Mouse (Mus musculus): Measurements from ENCODE around the gene Rnf216. TPM values are rescaled to one million over a fixed set of nuclear protein-coding genes. Genes with fewer than 3 reads are reported as not detected.

Gene Rnf216
- polyA plus RNA-seq, 1 experiment from 2014 or later: 28.5 TPM

DNA sequence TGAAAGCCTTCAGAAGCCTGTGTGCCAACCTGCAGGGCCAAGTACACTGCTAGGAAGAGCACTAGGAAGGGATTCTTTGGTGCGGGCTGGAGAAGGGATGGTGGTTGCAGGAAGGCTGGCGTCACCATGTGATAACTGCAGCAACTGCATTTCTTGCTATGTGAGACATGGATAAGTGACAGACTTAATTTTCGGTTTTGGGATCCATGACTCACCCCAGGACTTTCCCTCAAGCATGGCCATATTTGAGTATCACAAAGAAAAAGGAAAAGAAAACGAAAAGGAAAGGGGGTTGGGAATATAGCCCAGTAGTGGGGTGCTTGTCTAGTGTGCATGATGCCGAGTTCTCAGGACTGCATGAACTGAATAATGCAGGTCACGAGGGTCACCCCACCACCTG, 60.9 kb downstream of the Rnf216 start:
- Histone ChIP-seq H3K9ac (peak overlapping the region; percentile 66), H3K4me1 (peaks cover 98% of the 10 kb centered on the region), H3K9me3 (replicated peaks) (no peaks in the 10 kb centered on the region), H3K27me3 (replicated peaks) (no peaks in the 10 kb centered on the region), H3K27ac (peak overlapping the region; percentile 96), H3K36me3 (peaks cover 57% of the 10 kb centered on the region), H3K4me3 (no peak overlapping the region), H3K4me2 (peak overlapping the region; percentile 64)
- 55% methylated on average over 6 of the region's 6 CpGs for WGBS (ENCODE audit: insufficient replicate concordance)
- no peak for ATAC-seq

DNA sequence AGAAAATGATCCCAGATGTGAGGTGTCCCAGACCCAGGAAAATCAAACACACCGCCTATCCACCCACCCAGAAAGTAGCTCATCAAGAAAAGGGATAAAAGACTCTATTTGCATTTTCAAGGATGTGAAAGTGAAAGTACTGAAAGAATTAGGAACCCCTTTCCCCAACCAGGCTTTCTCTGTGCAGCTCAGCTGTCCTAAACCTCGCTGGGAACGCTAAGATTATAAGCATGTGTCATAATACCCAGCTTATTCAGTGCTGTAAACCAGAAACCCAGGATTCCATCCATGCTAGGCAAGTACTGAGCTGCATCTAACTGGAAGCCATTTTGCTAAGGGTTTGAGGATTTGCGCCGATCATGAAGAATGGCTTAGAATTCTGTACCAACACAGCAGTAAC, 62.5 kb downstream of the Rnf216 start:
- Histone ChIP-seq H3K27me3 (replicated peaks) (no peaks in the 10 kb centered on the region), H3K4me1 (peaks cover 96% of the 10 kb centered on the region), H3K9me3 (replicated peaks) (no peaks in the 10 kb centered on the region), H3K4me2 (no peak overlapping the region), H3K4me3 (no peak overlapping the region), H3K27ac (peak overlapping the region; percentile 96), H3K36me3 (peaks cover 69% of the 10 kb centered on the region), H3K9ac (no peak overlapping the region)
- 86% methylated on average over 5 of the region's 5 CpGs for WGBS (ENCODE audit: insufficient replicate concordance)
- no peak for ATAC-seq

DNA sequence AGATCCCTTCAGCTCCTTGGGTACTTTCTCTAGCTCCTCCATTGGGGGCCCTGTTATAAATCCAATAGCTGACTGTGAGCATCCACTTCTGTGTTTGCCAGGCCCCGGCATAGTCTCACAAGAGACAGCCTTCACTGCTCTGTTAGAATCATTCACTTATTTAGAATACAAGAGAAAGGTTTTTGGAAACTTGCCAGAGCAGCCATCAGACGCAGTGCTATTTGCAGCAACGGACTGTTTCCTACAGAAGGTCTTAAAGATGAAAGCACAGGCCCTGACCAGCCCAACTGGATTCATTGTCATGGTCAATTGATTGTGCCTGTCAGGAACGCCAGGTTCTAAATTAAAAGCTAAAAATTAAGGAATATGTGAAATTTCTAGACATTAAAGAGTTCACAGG, 63.0 kb downstream of the Rnf216 start:
- Histone ChIP-seq H3K9ac (no peak overlapping the region), H3K4me2 (no peak overlapping the region), H3K4me1 (peaks cover 96% of the 10 kb centered on the region), H3K27me3 (replicated peaks) (no peaks in the 10 kb centered on the region), H3K9me3 (replicated peaks) (no peaks in the 10 kb centered on the region), H3K4me3 (no peak overlapping the region), H3K27ac (peak overlapping the region; percentile 96; the same call in 1 of the 2 replicates), H3K36me3 (peaks cover 75% of the 10 kb centered on the region)
- 80% methylated on average over 4 of the region's 4 CpGs for WGBS (ENCODE audit: insufficient replicate concordance)
- no peak for ATAC-seq

DNA sequence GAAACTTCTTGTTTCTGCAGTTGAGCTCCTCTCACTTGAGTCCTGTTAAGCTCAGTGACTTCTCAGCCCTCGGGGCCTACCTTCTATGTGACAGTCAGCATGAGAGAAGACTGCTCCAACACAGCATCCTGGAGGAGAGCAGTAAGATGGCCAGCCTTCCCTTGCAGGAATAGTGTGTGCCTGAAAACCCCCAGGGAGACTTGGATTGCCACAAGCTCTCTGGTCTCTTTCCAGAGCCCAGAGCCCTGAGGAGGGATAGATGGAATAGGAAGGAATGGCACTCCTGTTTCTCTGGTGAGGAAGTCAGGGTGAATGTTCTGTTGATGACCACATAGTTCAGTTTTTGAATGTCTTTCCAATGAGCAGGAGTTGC, 63.8 kb downstream of the Rnf216 start:
- 56% methylated on average over 1 of the region's 1 CpGs for WGBS (ENCODE audit: insufficient replicate concordance)
- no peak overlapping the region for H3K4me2 ChIP-seq
- H3K4me3 ChIP-seq: no peak overlapping the region
- no peaks in the 10 kb centered on the region for H3K27me3 ChIP-seq (replicated peaks)
- H3K36me3 ChIP-seq: peaks cover 79% of the 10 kb centered on the region
- H3K9me3 ChIP-seq (replicated peaks): no peaks in the 10 kb centered on the region
- peak overlapping the region; percentile 83 for H3K27ac ChIP-seq
- peaks cover 96% of the 10 kb centered on the region for H3K4me1 ChIP-seq
- H3K9ac ChIP-seq: peak overlapping the region; percentile 10
- ATAC-seq: no peak

DNA sequence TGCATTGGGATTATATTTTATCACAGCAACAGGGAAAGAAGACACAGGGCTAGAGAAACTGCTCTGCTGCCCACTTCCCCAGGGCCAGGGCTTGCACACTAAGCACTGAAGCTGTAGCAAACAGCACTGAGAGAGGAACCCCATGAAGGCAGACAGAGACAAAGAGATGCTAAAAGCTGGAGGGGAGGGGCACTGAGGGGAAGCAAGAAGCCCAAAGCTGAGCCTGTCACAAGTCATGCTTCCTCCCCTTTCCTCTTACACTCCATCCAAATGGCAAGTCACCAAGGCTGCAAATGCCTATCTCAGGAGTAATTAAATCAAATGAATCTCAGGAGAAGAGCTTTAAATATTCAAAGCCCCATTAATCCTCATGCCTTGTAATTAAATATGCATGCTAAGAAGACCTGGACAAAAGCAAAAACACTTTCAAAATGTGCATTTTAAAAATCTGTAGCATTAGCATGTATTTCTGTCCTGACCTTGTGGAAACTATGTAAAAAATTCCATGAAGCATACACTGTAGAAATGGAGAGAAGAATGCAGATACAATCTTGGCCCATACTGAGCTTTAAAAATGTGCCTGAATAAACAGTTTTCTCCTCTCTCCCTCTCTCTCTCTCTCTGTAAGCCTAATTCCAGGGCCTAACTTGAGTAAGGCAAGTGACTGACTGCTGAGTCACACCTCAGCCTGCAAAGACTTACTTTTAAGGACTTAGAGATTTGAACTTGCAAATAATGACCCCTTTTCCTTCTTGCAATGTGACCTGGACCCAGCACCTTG, 64.4 kb downstream of the Rnf216 start:
- no peaks in the 10 kb centered on the region for H3K9me3 ChIP-seq (replicated peaks)
- peak overlapping the region; percentile 41 for H3K9ac ChIP-seq
- peaks cover 92% of the 10 kb centered on the region for H3K4me1 ChIP-seq
- peak overlapping the region; percentile 83 for H3K27ac ChIP-seq
- no peak overlapping the region for H3K4me2 ChIP-seq
- no peaks in the 10 kb centered on the region for H3K27me3 ChIP-seq (replicated peaks)
- ATAC-seq: no peak
- H3K4me3 ChIP-seq: no peak overlapping the region
- H3K36me3 ChIP-seq: peaks cover 79% of the 10 kb centered on the region

DNA sequence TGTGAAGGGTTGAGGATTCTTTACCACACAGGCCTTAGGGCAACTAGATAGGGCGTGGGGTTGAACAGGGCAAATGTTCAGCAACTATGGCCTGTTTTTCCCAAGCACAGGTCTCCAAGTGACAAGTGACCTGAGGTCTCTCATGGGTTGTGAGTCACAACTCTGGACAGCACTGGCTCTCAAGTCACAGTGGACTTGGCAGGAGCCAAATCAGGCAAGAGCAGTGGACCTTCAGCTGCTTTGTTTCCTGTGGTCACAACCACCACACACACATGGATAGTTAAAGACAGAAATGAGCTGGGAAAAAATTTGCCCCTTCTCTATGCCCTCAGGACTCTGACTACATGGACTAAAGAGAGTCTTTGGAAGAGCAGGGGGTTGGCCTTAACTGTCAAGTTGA, 65.2 kb downstream of the Rnf216 start:
- Histone ChIP-seq H3K4me1 (peaks cover 84% of the 10 kb centered on the region), H3K9ac (0 out of 2 replicates have a peak overlapping the region, but pooled peaks have one; percentile 4), H3K36me3 (peaks cover 87% of the 10 kb centered on the region), H3K27ac (peak overlapping the region; percentile 83), H3K9me3 (replicated peaks) (no peaks in the 10 kb centered on the region), H3K27me3 (replicated peaks) (no peaks in the 10 kb centered on the region), H3K4me3 (no peak overlapping the region), H3K4me2 (no peak overlapping the region)
- 85% methylated on average over 1 of the region's 1 CpGs for WGBS (ENCODE audit: insufficient replicate concordance)
- no peak for ATAC-seq

DNA sequence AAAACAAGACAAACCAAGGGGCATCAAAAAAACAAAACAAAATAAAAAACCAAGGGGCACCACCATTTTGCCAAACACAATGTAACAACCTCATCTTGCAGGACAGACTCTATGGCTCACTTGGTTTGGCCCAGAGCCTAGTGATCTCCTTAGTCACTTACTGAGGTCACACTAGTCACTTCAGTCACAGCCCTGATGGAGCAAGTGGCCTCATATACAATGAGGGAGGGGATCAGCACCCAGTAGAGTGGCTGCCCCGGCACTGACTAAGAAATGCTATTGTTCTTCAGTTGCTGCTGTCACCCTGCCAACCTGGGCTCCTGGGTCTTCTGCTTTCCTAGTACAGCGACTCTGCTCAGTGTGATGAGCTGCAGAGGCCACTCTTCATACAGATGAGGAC, 68.9 kb downstream of the Rnf216 start:
- peaks cover 74% of the 10 kb centered on the region for H3K36me3 ChIP-seq
- ATAC-seq: no peak
- no peaks in the 10 kb centered on the region for H3K9me3 ChIP-seq (replicated peaks)
- H3K27me3 ChIP-seq (replicated peaks): no peaks in the 10 kb centered on the region
- 0 out of 2 replicates have a peak overlapping the region, but pooled peaks have one; percentile 14 for H3K9ac ChIP-seq
- H3K4me2 ChIP-seq: no peak overlapping the region
- H3K27ac ChIP-seq: peak overlapping the region; percentile 42; the same call in 1 of the 2 replicates
- H3K4me1 ChIP-seq: peaks cover 52% of the 10 kb centered on the region
- no peak overlapping the region for H3K4me3 ChIP-seq
- 81% methylated on average over 2 of the region's 2 CpGs for WGBS (ENCODE audit: insufficient replicate concordance)

DNA sequence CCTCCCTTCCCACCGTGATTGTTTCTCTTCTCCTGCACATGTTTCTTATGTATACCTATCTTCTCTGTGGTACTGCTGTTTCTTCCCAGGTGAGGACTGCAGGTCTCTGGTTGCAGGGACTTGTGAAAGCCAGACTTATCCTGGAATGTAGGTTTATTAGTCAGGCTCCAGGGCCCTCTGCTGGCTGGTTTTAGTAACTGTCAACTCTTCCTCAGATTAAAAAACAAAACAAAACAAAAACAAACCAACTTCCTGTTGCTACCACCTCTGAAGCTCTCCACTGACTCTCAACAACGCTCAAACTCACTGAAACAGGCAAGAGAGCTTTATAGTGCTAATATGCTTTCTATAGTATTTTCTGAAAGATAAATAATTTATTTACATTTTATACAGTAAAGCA, 69.5 kb downstream of the Rnf216 start:
- Histone ChIP-seq H3K27me3 (replicated peaks) (no peaks in the 10 kb centered on the region), H3K36me3 (peaks cover 70% of the 10 kb centered on the region), H3K4me3 (no peak overlapping the region), H3K4me2 (no peak overlapping the region), H3K9ac (no peak overlapping the region), H3K4me1 (peaks cover 52% of the 10 kb centered on the region), H3K27ac (0 out of 2 replicates have a peak overlapping the region, but pooled peaks have one; percentile 21), H3K9me3 (replicated peaks) (no peaks in the 10 kb centered on the region)
- WGBS (ENCODE audit: insufficient replicate concordance): 75% methylated on average over 2 of the region's 2 CpGs
- no peak for ATAC-seq

DNA sequence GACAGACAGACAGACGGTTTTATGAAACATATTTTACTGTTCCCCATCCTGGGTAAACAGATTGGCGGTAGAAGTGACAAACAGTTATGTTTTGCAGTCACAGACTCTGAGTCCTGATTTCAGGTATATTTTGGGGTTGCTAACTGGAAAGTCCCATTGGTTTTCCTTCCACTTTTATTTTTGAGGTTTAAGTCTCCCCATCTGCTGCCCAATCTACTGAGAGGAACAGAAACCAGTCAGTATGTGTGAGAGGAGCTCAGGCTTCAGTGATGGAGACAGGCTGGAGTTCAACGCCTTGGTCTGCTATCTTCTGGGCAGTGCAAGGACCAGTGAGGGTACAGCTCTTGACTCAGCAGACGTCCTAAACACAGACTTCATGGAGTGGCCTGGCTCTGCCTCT, 74.0 kb downstream of the Rnf216 start:
- Histone ChIP-seq H3K4me1 (peaks cover 50% of the 10 kb centered on the region), H3K27ac (peak overlapping the region; percentile 76), H3K4me3 (no peak overlapping the region), H3K9me3 (replicated peaks) (no peaks in the 10 kb centered on the region), H3K9ac (no peak overlapping the region; the same call in 1 of the 2 replicates), H3K36me3 (peaks cover 42% of the 10 kb centered on the region), H3K27me3 (replicated peaks) (no peaks in the 10 kb centered on the region), H3K4me2 (no peak overlapping the region)
- 53% methylated on average over 4 of the region's 4 CpGs for WGBS (ENCODE audit: insufficient replicate concordance)
- ATAC-seq: no peak

DNA sequence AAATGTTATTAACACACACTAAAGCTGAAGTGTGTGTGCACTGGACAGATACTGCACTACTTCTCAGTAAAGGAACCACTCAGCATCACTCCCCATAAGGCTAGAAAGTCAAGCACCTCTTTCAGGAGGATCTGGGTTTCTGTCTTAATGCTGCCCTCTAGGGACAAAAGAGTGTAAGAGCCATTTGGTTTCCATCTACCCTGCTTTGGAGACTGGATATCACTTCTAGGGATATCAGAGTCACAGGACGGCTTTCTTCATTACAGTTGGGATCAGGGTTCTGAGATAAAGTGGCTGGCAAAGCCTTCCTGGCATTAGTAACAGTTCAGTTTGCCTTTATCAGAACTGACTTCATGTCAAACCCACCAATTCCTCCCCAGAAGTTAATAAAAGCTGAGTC, 75.6 kb downstream of the Rnf216 start:
- Histone ChIP-seq H3K4me1 (peaks cover 57% of the 10 kb centered on the region), H3K27ac (peak overlapping the region; percentile 76), H3K9ac (0 out of 2 replicates have a peak overlapping the region, but pooled peaks have one; percentile 28), H3K36me3 (peaks cover 26% of the 10 kb centered on the region), H3K4me3 (no peak overlapping the region), H3K9me3 (replicated peaks) (no peaks in the 10 kb centered on the region), H3K4me2 (no peak overlapping the region), H3K27me3 (replicated peaks) (no peaks in the 10 kb centered on the region)
- 10% methylated on average over 1 of the region's 1 CpGs for whole genome bisulfite sequencing (ENCODE audit: insufficient replicate concordance)
- ATAC-seq: peak; percentile 69

DNA sequence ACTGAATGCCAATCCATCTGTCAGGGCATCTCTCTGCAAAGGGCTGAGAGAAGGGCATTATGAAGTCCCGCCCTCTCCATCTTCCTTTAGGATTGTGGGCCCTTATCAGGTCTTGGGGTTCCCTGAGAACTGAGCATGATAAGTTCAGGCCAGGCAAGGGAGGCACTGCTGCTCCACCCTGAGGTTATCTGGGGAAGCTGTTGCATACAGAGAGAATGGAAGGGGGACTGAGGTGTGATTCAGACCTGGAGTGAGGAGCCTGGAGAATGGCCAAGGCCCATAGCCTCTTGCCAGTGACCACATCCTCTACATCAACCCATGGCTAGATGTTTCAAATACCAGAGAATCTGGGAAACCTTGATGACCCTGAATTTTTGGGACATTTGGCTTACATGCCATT, 76.7 kb downstream of the Rnf216 start:
- 57% methylated on average over 1 of the region's 1 CpGs for WGBS (ENCODE audit: insufficient replicate concordance)
- H3K9me3 ChIP-seq (replicated peaks): no peaks in the 10 kb centered on the region
- H3K4me3 ChIP-seq: no peak overlapping the region
- peak; percentile 82 for ATAC-seq
- H3K27me3 ChIP-seq (replicated peaks): no peaks in the 10 kb centered on the region
- H3K9ac ChIP-seq: no peak overlapping the region; the same call in 1 of the 2 replicates
- H3K4me2 ChIP-seq: peak overlapping the region; percentile 26; the same call in 1 of the 2 replicates
- peaks cover 29% of the 10 kb centered on the region for H3K36me3 ChIP-seq
- H3K4me1 ChIP-seq: peaks cover 57% of the 10 kb centered on the region
- peak overlapping the region; percentile 46; the same call in 1 of the 2 replicates for H3K27ac ChIP-seq

DNA sequence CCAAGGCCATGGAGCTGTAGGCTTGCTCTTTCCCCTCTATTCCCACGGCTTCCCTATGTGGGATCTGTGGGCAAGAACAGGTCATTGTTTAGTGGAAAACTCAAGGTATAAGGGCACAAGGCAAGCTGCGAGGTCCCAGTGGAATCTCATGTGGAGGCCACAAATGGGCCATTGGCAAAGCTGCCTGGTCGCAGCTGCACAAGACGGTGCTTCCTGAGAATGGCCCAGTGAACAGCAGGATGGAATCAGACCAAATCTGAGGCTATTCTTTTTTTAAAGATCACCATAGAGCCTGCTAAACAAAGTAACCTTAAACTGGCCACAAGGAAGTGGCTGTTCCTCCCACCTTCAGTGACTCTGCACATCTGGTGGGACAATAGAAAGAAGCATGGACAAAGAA, 77.5 kb downstream of the Rnf216 start:
- peaks cover 57% of the 10 kb centered on the region for H3K4me1 ChIP-seq
- H3K4me3 ChIP-seq: no peak overlapping the region
- H3K27ac ChIP-seq: peak overlapping the region; percentile 32; the same call in 1 of the 2 replicates
- no peaks in the 10 kb centered on the region for H3K27me3 ChIP-seq (replicated peaks)
- H3K9me3 ChIP-seq (replicated peaks): no peaks in the 10 kb centered on the region
- ATAC-seq: no peak
- 81% methylated on average over 4 of the region's 4 CpGs for WGBS (ENCODE audit: insufficient replicate concordance)
- no peak overlapping the region for H3K9ac ChIP-seq
- no peak overlapping the region for H3K4me2 ChIP-seq
- peaks cover 29% of the 10 kb centered on the region for H3K36me3 ChIP-seq
